Mouse (Mus musculus) adrenal gland (tissue): ENCODE measurements around the gene Osbpl8.

Experiments used
- intact Hi-C: fragments of 180-260 bp; cut with DNase I; formaldehyde crosslinking; loops from one replicate; pipeline ENCODE4 v1.15.1; 2025

Osbpl8 gene

GRCm38 (mm10) chr10:111149761-111150160 lies 14.8 kb upstream of the Osbpl8 start:
- intact Hi-C loops = no loop called here

DNA sequence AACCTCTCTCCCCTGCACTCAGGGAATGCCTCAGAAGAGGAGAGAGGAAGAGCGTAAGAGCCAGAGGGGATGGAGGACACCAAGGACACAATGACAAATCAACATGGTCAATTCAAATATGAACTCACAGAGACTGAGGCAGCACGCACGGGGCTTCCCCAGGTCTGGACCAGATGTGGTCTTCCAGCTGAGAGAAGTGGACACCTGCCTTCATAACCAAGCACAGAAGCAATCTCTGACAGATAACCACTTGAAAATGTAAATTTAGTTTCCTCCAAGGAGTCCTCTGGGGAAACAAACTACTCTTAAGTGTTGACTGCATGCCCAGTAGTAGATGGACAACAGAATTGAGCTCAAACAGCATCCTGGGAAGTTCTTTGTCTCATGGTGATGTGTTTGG lies 9.5 kb upstream of the Osbpl8 start:
- intact Hi-C loops = no loop called here

DNA sequence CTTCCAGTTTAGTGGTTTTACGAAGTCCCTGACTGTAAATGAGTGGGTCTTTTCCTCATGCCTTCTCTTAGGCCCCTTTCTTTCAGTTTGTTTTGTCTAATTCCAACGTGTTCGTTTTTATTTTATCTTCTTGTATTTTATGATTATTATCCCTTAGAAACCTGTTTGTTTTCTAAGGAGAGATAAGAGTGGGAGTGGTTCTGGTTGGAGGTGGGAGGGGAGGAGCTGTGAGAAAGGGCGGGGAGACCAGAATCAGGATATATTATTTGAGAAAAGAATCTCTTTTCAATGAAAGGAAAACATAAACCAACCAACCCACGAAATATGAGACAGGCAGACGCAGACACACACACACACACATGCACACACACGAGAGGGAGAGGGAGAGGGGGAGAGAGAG lies 9.0 kb upstream of the Osbpl8 start:
- intact Hi-C loops = no loop called here

DNA sequence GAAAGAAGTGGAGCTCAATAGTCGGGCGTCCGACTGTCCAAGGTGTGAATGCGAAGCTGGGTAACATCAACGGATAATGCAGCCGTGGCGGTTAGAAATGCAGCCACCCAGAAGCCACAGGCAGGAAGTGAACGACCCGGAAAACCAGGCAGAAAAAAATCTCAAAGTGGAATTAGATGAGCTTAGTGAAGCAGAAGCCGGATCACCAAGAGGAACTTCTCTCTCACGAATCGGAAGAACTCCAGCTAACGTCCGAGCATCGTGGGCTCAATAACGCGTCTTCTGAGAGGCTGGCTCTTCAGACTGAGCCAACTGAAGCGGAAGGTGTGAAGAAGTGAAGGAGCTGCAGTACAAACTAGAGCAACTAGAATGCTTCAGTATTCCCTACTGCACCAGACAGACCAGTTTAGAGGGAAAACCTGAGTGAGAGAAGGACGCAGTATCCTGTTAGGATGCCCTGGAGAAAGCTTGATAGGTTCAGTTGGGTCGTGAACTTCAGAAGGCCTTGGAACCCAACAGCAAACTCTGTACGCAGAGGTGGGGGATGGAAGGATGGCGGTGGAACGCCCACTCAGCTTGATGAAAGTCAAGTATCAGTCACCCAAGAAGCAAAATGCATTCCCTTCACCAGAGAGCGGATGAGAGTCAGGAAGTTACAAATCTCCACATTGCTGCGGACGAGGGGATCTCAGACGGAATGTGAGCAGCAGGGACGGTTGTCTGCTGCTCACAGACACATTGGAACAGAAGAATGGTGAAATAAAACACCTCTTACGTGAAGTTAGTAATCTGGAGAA lies 8.0 kb upstream of the Osbpl8 start:
- intact Hi-C loops = no loop called here

- intact Hi-C loops = no loop called here
These were observed 7.3 kb upstream of the Osbpl8 start for GRCm38 (mm10) chr10:111157241-111157659.

DNA sequence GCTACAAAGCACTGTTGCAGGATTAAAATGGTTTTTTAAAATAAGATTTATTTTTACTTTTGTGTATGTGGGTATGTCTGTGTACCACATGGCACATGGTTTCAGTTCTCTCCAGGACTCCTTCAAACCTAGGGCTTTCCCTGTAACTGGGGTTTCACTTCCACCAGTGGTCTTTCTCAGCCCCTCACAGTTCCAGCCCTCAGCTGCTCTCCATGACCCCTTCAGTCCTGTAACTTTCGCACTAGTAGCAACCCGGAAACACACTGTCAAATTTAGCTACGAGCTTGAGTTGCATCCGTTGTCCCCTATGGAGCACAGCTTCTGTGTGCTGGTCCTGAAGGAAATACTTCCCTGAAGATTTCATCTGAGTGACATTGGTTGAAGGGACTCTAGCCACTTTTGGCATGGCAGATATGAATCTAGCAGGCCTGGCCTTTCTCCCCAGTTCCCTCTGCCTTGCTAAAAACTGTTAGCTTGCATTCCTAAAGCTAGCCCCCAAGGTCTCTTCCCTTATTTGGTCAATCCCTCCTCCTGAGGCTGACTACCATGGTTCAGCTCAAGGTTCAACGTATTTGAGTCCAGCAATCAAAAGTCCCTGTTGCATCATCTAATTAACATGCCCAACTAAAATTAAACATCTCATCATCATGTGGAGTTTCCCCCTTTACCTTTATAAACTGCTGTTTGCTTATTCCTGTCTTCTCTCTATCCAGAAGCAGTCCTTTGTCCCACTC lies 4.6 kb upstream of the Osbpl8 start:
- intact Hi-C loops = no loop called here

DNA sequence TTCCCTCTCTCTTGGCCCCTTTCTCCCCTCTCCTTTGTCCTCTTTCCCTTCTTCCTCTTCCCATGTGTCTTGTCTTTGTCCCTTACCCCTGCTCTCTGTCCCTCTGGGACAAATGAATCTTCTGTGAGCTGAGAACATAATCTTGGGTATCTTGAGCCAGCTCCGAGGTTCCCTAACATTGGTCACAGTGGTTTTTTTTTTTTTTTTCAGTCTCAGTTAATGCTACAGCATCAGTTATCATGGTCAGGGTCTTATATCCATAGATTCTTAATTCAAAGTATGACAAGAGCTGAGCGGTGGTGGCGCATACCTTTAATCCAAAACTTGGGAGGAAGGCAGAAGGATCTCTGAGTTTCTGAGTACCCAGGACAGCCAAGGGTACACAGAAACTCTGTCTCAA lies 4.0 kb upstream of the Osbpl8 start:
- intact Hi-C loops = no loop called here

GRCm38 (mm10) chr10:111161373-111161772 lies 3.2 kb upstream of the Osbpl8 start:
- intact Hi-C loops = no loop called here

DNA sequence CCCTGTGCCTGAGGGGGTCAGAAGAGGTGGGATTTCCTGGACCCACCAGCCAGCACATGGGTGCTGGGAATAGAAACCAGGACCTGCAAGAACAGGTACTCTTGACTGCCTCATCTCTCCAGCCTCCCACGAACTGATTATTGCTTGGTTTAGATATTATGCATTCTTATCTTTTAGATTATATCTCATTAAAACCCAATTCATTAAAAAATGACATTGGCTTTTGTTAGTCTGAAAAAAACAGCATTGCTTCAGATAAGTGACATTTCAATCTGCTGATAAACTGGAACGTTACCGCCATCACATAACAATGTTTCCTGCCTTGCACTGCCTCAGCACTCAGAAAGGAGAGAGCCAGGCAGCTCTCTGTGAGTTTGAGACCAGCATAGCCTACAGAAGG lies 1.5 kb upstream of the Osbpl8 start:
- intact Hi-C loops = no loop called here

DNA sequence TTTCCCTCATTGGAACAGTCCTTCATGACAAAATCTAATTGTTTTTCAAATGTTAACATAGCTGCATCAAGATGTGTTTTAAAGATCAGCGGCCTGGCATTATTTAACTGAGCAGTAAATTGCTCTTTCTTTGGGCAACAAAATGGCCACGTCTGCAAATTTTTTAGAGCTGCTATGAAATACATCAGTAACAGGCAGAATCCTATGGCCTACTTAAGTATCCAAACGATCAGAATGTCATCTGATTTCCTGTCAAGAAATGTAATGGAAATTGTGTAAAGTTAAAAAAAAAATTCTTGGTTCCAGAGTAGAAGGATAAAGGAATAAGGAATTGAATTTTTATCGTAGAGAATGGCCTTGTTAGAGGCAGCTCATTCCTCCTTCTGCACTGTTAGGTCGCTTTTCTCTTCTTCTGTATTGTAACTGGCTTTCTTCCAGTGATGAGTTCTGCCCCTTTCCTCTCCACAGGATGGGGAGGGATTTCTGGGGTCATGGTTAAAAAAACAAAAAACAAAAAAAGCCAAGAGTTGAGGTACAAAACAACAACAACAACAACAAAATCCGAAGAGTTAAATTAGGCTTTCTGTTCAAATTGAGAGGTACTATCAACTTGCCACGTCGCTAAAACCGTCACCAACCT lies 831 bp upstream of the Osbpl8 start:
- intact Hi-C loops = no loop called here

GRCm38 (mm10) chr10:111165219-111165981 lies 848 bp downstream of the Osbpl8 start:
- intact Hi-C loops = no loop called here

GRCm38 (mm10) chr10:111166057-111166841 lies 1.7 kb downstream of the Osbpl8 start:
- intact Hi-C loops = no loop called here

DNA sequence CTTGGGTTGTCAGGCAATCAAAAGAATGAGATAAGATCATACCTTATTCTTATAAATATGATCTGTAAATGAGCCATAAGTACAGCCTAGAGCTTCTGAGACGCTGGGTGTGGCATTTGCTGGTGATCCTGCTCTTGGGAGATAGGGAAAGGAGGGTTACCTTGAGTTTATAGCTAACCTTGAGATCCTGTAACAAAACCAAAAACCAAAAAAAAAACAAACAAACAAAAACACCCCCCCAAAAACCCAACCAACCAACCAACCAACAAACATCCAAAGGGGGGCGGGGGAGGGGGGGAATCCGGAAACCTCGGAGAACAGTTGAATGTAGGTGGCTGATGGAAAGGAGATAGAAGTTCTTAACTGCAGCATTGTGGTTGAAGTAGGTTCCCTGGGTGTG lies 2.9 kb downstream of the Osbpl8 start:
- intact Hi-C loops = no loop called here

DNA sequence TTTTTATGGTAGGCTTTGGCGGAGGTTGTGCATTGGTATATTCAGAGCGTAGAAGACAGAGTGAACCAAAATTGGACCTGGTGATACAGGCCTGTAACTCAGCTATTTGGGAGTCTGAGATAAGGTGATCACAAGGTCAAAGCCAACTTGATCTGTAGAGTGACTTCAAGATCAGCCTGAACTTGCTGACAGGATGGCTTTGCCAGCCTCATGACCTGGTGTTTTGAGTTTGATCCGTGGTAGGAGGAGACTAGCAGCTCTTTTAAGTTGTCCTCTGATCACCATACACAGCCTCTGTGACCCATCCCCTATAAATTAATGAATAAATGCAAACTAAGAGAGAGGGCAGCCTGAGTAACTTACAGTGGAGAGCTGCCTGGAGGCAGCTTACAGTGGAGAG lies 3.8 kb downstream of the Osbpl8 start:
- intact Hi-C loops = no loop called here

GRCm38 (mm10) chr10:111171246-111171934 lies 6.8 kb downstream of the Osbpl8 start:
- intact Hi-C loops = no loop called here

DNA sequence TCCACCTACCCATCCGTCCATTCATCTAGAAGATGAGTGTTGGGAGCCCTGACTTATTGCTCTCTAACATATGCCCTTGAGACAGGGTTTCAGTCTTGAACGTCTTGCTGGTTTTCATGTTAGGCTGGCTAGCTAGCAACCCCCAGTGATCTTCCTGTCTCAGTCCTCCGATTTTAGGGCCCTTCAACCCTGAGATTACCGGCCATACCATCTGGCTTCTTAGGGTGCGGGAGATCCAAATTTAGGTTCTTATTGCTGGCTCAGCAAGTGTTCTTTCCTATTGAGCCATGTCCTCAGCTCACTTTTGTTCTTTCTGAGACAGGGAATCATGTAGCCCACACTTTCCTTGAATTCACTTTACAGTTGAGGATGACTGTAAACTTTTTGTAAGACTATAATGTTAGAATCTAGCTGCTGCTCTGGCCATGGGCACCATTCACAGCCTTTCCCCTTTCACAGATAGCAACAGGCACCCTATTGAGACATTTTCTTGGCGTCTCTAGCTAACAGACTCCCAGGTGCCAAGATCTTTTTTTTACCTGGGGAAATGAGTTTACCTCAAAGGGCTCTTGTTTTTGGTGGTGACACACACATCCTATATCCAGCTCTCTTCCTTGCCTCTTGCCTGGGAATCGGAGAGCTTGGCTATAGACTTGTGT lies 9.2 kb downstream of the Osbpl8 start:
- intact Hi-C loops = no loop called here

- intact Hi-C loops = no loop called here
These were observed 12.8 kb downstream of the Osbpl8 start for GRCm38 (mm10) chr10:111177336-111177735.

GRCm38 (mm10) chr10:111178024-111178423 lies 13.5 kb downstream of the Osbpl8 start:
- intact Hi-C loops = no loop called here

DNA sequence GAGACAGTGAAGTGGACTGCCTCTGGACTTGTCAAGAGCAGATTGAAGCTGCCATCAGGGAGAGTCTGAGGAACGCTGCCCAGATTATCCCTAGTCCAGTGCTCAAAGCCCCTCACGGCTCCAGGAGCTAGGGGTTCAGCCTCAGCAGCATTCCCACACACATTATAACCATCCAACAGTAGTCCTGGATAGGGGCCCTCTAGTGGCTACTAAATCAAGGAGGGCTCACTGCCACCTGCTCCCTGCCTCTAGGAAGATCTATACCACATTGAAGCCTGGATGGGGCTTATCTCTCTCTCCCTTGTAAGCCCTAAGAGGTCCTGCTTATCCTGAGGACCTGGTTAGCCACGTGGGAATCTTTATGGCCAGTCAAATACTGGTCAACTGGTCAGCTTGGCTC lies 16.1 kb downstream of the Osbpl8 start:
- intact Hi-C loops = no loop called here
